Mouse (Mus musculus) NIH3T3 (cell line): ENCODE results near the gene Bpifa5.

Experiments
- DNase-seq: peaks from one replicate; pipeline ENCODE4 v3.0.0-alpha.2; 2012; ENCODE audit warnings: low read depth

Bpifa5 gene

GRCm38 (mm10) chr2:154206908-154207307, 44.5 kb downstream of the Bpifa5 start:
- DNase-seq: peak; percentile 29

GRCm38 (mm10) chr2:154209112-154209511, 46.7 kb downstream of the Bpifa5 start:
- DNase-seq: peak; percentile 61

GRCm38 (mm10) chr2:154211121-154211520, 48.7 kb downstream of the Bpifa5 start:
- no peak for DNase-seq

- DNase-seq: no peak
Measured at GRCm38 (mm10) chr2:154211881-154212280, 49.5 kb downstream of the Bpifa5 start.

GRCm38 (mm10) chr2:154215191-154215590, 52.8 kb downstream of the Bpifa5 start:
- peak; percentile 77 for DNase-seq
